Mouse (Mus musculus) regulatory T cell (primary cell): ENCODE measurements around the gene Tiparp.

Experiments used
- in situ Hi-C: fragments of 300-600 bp; cut with MboI, MseI; formaldehyde crosslinking; loops from one replicate; pipeline ENCODE4 v1.15.1; 2025; ENCODE audit warnings: high pct_unique_total_duplicates

Gene Tiparp

GRCm38 (mm10) chr3:65579260-65579921 lies 51.2 kb downstream of the Tiparp start:
- in situ Hi-C loops: no loop called here

- in situ Hi-C loops: loop anchor here (10.0 kb wide), 1 partner anchor 57 kb away; the partner anchor contains the start of gene Tiparp
Observed at GRCm38 (mm10) chr3:65581596-65581995, 53.4 kb downstream of the Tiparp start.

- in situ Hi-C loops: loop anchor here (10.0 kb wide), 1 partner anchor 60 kb away; the partner anchor contains the start of gene Tiparp
Observed at GRCm38 (mm10) chr3:65584329-65584728, 56.1 kb downstream of the Tiparp start.

GRCm38 (mm10) chr3:65585291-65585690 lies 57.1 kb downstream of the Tiparp start:
- in situ Hi-C loops: loop anchor here (5.0 to 10.0 kb wide), 2 partner anchors 60 to 72 kb away; partner anchors contain the start of gene Tiparp

- in situ Hi-C loops: loop anchor here (5.0 to 10.0 kb wide), 2 partner anchors 61 to 71 kb away; partner anchors contain the start of gene Tiparp
Observed at GRCm38 (mm10) chr3:65585823-65586482, 57.7 kb downstream of the Tiparp start.

GRCm38 (mm10) chr3:65586483-65586905 lies 58.3 kb downstream of the Tiparp start:
- in situ Hi-C loops: loop anchor here (5.0 to 10.0 kb wide), 2 partner anchors 62 to 71 kb away; partner anchors contain the start of gene Tiparp

GRCm38 (mm10) chr3:65586966-65587365 lies 58.8 kb downstream of the Tiparp start:
- in situ Hi-C loops: loop anchor here (5.0 to 10.0 kb wide), 2 partner anchors 62 to 70 kb away; partner anchors contain the start of gene Tiparp

GRCm38 (mm10) chr3:65588424-65588823 lies 60.2 kb downstream of the Tiparp start:
- in situ Hi-C loops: loop anchor here (5.0 to 10.0 kb wide), 2 partner anchors 64 to 69 kb away; partner anchors contain the start of gene Tiparp

GRCm38 (mm10) chr3:65592850-65593249 lies 64.6 kb downstream of the Tiparp start:
- in situ Hi-C loops: no loop called here

GRCm38 (mm10) chr3:65594493-65594892 lies 66.3 kb downstream of the Tiparp start:
- in situ Hi-C loops: no loop called here

GRCm38 (mm10) chr3:65595196-65595595 lies 67.0 kb downstream of the Tiparp start:
- in situ Hi-C loops: no loop called here

GRCm38 (mm10) chr3:65598071-65598830 lies 70.0 kb downstream of the Tiparp start:
- in situ Hi-C loops: no loop called here

GRCm38 (mm10) chr3:65599151-65599550 lies 70.9 kb downstream of the Tiparp start:
- in situ Hi-C loops: no loop called here

GRCm38 (mm10) chr3:65601291-65602050 lies 73.3 kb downstream of the Tiparp start:
- in situ Hi-C loops: no loop called here

GRCm38 (mm10) chr3:65603392-65604055 lies 75.3 kb downstream of the Tiparp start:
- in situ Hi-C loops: no loop called here
